Mouse (Mus musculus) olfactory bulb, adult 2 months (tissue): ENCODE results near the gene Hadhb.

Experiments used
- CTCF ChIP-seq: fragments of 200-500 bp; IDR thresholded peaks from 2 replicates; pipeline ENCODE4 v1.5.1; 2012; ENCODE audit warnings: low read depth, mild to moderate bottlenecking, low read length, moderate library complexity; ENCODE audit not compliant: insufficient read depth
- POLR2A ChIP-seq: fragments of 200-500 bp; IDR thresholded peaks from 2 replicates; pipeline ENCODE4 v1.6.1; 2012; ENCODE audit warnings: mild to moderate bottlenecking, low read depth, low read length, moderate library complexity; ENCODE audit not compliant: insufficient read depth

- TF ChIP-seq CTCF (no peak), POLR2A (no peak)
Observed at GRCm38 (mm10) chr5:30172115-30172514, 17.1 kb downstream of the Hadhb start.
